Mouse (Mus musculus) embryonic fibroblast, embryonic 13.5 days (primary cell): ENCODE results near the gene Stap2.

Experiments
- CTCF ChIP-seq: IDR thresholded peaks from 2 replicates; pipeline ENCODE4 v1.5.1; 2011; ENCODE audit warnings: mild to moderate bottlenecking, control low read depth, low read length, moderate library complexity, borderline replicate concordance; ENCODE audit not compliant: insufficient read depth
- POLR2A ChIP-seq: IDR thresholded peaks from 2 replicates; pipeline ENCODE4 v1.6.1; 2011; ENCODE audit warnings: low read depth, mild to moderate bottlenecking, control low read depth, low read length, moderate library complexity

DNA sequence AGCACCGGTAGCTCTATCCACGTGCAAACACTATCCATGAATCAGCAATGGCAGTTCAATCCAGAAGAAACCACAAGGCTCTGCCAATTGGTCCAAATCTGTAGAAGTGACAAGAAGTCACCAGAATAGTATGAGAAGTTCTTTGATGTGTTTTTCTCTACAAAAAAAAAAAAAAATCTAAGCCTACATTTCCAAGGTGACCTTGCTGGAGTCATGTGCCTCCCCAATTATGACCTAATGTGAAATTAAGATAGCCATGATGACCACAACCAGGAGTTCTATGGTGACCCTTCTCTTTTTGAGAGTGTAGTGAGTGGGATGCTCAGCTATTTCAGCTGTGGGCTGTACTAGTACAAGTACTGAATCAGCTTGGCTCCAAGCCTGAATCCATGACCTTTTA lies 56.0 kb downstream of the Stap2 start, which contains the start of gene Zfp119b:
- no peak for TF ChIP-seq POLR2A
- TF ChIP-seq CTCF: no peak
